Mouse (Mus musculus) midbrain, embryonic 10.5 days (tissue): ENCODE measurements around the gene Prkce. TPM values are rescaled to one million over a fixed set of nuclear protein-coding genes. Genes with fewer than 3 reads are reported as not detected.

Source experiments
- DNase-seq: peaks from one replicate; pipeline ENCODE4 v3.0.0-alpha.2; 2017; ENCODE audit warnings: low spot score
- H3K27ac ChIP-seq: fragments of 300-500 bp; sonication (generic); replicated peaks from 2 replicates; pipeline ENCODE4 v1.5.1; 2016; ENCODE audit warnings: mild to moderate bottlenecking
- H3K27me3 ChIP-seq: fragments of 300-500 bp; sonication (generic); 2 replicates; pipeline ENCODE4 v1.6.1; 2016; ENCODE audit warnings: low read depth, mild to moderate bottlenecking; ENCODE audit not compliant: poor library complexity, severe bottlenecking
- H3K36me3 ChIP-seq: fragments of 300-500 bp; sonication (generic); 2 replicates; pipeline ENCODE4 v1.6.1; 2016; ENCODE audit warnings: mild to moderate bottlenecking, moderate library complexity
- H3K4me1 ChIP-seq: fragments of 300-500 bp; sonication (generic); 2 replicates; pipeline ENCODE4 v1.6.1; 2016
- H3K4me3 ChIP-seq: fragments of 300-500 bp; sonication (generic); 2 replicates; pipeline ENCODE4 v1.5.1; 2016; ENCODE audit warnings: mild to moderate bottlenecking, moderate library complexity
- H3K9me3 ChIP-seq: fragments of 300-500 bp; sonication (generic); replicated peaks from 2 replicates; pipeline ENCODE4 v1.6.1; 2016; ENCODE audit warnings: mild to moderate bottlenecking
- WGBS: fragments of 180-500 bp; shearing (Covaris S2); methylation state at CpG from one replicate; pipeline ENCODE4 v1.1.7; 2016; 5-methylcytosine and 5-hydroxymethylcytosine counted together
- polyA plus RNA-seq: library from polyadenylated mRNA; unstranded; fragments of >200 nt; fragmentation: Nextera tagmentation; extraction: Ambion mirVana; gene quantifications from 2 replicates; pipeline ENCODE4 v1.2.1, GENCODE M21; 2016

Prkce gene
- polyA plus RNA-seq, 1 experiment from 2014 or later = 2.9 TPM

- no peak for DNase-seq
- 0 out of 2 replicates have a peak overlapping the region, but pooled peaks have one; percentile 17 for H3K27ac ChIP-seq
Measured at GRCm38 (mm10) chr17:86303401-86304243, 136.0 kb downstream of the Prkce start.

GRCm38 (mm10) chr17:86304923-86305630, 137.5 kb downstream of the Prkce start:
- no peak overlapping the region for H3K27ac ChIP-seq
- no peaks in the 10 kb centered on the region for H3K27me3 ChIP-seq
- no peaks in the 10 kb centered on the region for H3K36me3 ChIP-seq
- 90% methylated on average over 17 of the region's 17 CpGs for WGBS
- peaks cover 13% of the 10 kb centered on the region for H3K4me1 ChIP-seq
- no peaks in the 10 kb centered on the region for H3K9me3 ChIP-seq
- no peak overlapping the region for H3K4me3 ChIP-seq
- no peak for DNase-seq

More at GRCm38 (mm10) chr17:86303401-86304243, 136.0 kb downstream of the Prkce start:
- H3K4me1 ChIP-seq = peaks cover 19% of the 10 kb centered on the region
- 92% methylated on average over 19 of the region's 19 CpGs for WGBS
- H3K27me3 ChIP-seq = no peaks in the 10 kb centered on the region
- no peaks in the 10 kb centered on the region for H3K36me3 ChIP-seq
- H3K4me3 ChIP-seq = no peak overlapping the region
- no peaks in the 10 kb centered on the region for H3K9me3 ChIP-seq

GRCm38 (mm10) chr17:86306161-86306560, 138.6 kb downstream of the Prkce start:
- Histone ChIP-seq H3K4me1 (peaks cover 12% of the 10 kb centered on the region), H3K4me3 (no peak overlapping the region), H3K9me3 (no peaks in the 10 kb centered on the region), H3K36me3 (no peaks in the 10 kb centered on the region), H3K27ac (0 out of 2 replicates have a peak overlapping the region, but pooled peaks have one; percentile 33), H3K27me3 (no peaks in the 10 kb centered on the region)
- 86% methylated on average over 7 of the region's 7 CpGs for whole genome bisulfite sequencing
- DNase-seq = no peak

GRCm38 (mm10) chr17:86313413-86314139, 146.0 kb downstream of the Prkce start:
- no peak overlapping the region for H3K27ac ChIP-seq
- no peak overlapping the region for H3K4me3 ChIP-seq
- H3K36me3 ChIP-seq = no peaks in the 10 kb centered on the region
- H3K4me1 ChIP-seq = peaks cover 17% of the 10 kb centered on the region
- WGBS = 88% methylated on average over 8 of the region's 8 CpGs
- no peak for DNase-seq
- no peaks in the 10 kb centered on the region for H3K9me3 ChIP-seq
- H3K27me3 ChIP-seq = no peaks in the 10 kb centered on the region

GRCm38 (mm10) chr17:86315874-86316273, 148.3 kb downstream of the Prkce start:
- no peak overlapping the region for H3K4me3 ChIP-seq
- no peaks in the 10 kb centered on the region for H3K9me3 ChIP-seq
- DNase-seq = no peak
- peaks cover 16% of the 10 kb centered on the region for H3K4me1 ChIP-seq
- WGBS = 93% methylated on average over 4 of the region's 4 CpGs
- H3K36me3 ChIP-seq = no peaks in the 10 kb centered on the region
- H3K27ac ChIP-seq = no peak overlapping the region
- H3K27me3 ChIP-seq = no peaks in the 10 kb centered on the region

GRCm38 (mm10) chr17:86316771-86317170, 149.2 kb downstream of the Prkce start:
- DNase-seq = no peak
- H3K9me3 ChIP-seq = no peaks in the 10 kb centered on the region
- peaks cover 7% of the 10 kb centered on the region; the same call in 1 of the 2 replicates for H3K4me1 ChIP-seq
- no peak overlapping the region for H3K27ac ChIP-seq
- WGBS = 87% methylated on average over 5 of the region's 5 CpGs
- no peaks in the 10 kb centered on the region for H3K36me3 ChIP-seq
- H3K27me3 ChIP-seq = no peaks in the 10 kb centered on the region
- no peak overlapping the region for H3K4me3 ChIP-seq

GRCm38 (mm10) chr17:86317197-86317596, 149.6 kb downstream of the Prkce start:
- WGBS = 85% methylated on average over 4 of the region's 4 CpGs

GRCm38 (mm10) chr17:86319967-86320602, 152.5 kb downstream of the Prkce start:
- Histone ChIP-seq H3K4me1 (peaks cover 7% of the 10 kb centered on the region; the same call in 1 of the 2 replicates), H3K27me3 (no peaks in the 10 kb centered on the region), H3K9me3 (no peaks in the 10 kb centered on the region), H3K36me3 (no peaks in the 10 kb centered on the region), H3K27ac (no peak overlapping the region), H3K4me3 (no peak overlapping the region)
- WGBS = 93% methylated on average over 13 of the region's 13 CpGs
- DNase-seq = no peak

More at GRCm38 (mm10) chr17:86317197-86317596, 149.6 kb downstream of the Prkce start:
- H3K4me1 ChIP-seq = 0 out of 2 replicates have a peak, but pooled peaks cover 3% of the 10 kb centered on the region
- H3K4me3 ChIP-seq = no peak overlapping the region
- no peaks in the 10 kb centered on the region for H3K36me3 ChIP-seq
- H3K9me3 ChIP-seq = no peaks in the 10 kb centered on the region
- H3K27ac ChIP-seq = no peak overlapping the region
- no peaks in the 10 kb centered on the region for H3K27me3 ChIP-seq
- DNase-seq = no peak

- H3K36me3 ChIP-seq = no peaks in the 10 kb centered on the region
- no peaks in the 10 kb centered on the region for H3K27me3 ChIP-seq
- 91% methylated on average over 5 of the region's 5 CpGs for WGBS
- H3K4me1 ChIP-seq = peaks cover 14% of the 10 kb centered on the region
- no peak for DNase-seq
- no peak overlapping the region for H3K4me3 ChIP-seq
- no peak overlapping the region for H3K27ac ChIP-seq
- H3K9me3 ChIP-seq = no peaks in the 10 kb centered on the region
Measured at GRCm38 (mm10) chr17:86322840-86323239, 155.3 kb downstream of the Prkce start.

- H3K27ac ChIP-seq = no peak overlapping the region; the same call in 1 of the 2 replicates
- H3K9me3 ChIP-seq = no peaks in the 10 kb centered on the region
- no peak for DNase-seq
- WGBS = 63% methylated on average over 4 of the region's 4 CpGs
- no peaks in the 10 kb centered on the region for H3K27me3 ChIP-seq
- no peak overlapping the region for H3K4me3 ChIP-seq
- H3K36me3 ChIP-seq = no peaks in the 10 kb centered on the region
- peaks cover 14% of the 10 kb centered on the region for H3K4me1 ChIP-seq
Measured at GRCm38 (mm10) chr17:86323310-86323709, 155.7 kb downstream of the Prkce start.

- H3K27ac ChIP-seq = 0 out of 2 replicates have a peak overlapping the region, but pooled peaks have one; percentile 46
- no peak for DNase-seq
- peaks cover 20% of the 10 kb centered on the region for H3K4me1 ChIP-seq
- H3K4me3 ChIP-seq = no peak overlapping the region
- H3K27me3 ChIP-seq = no peaks in the 10 kb centered on the region
- no peaks in the 10 kb centered on the region for H3K9me3 ChIP-seq
- H3K36me3 ChIP-seq = no peaks in the 10 kb centered on the region
- 79% methylated on average over 6 of the region's 6 CpGs for WGBS
Measured at GRCm38 (mm10) chr17:86323909-86324686, 156.5 kb downstream of the Prkce start.
